8 mouse cellular contexts compared by ENCODE assay signal in genomic region chr7:37773312-37773702, GRCm38 (mm10). TPM values are rescaled to one million over a fixed set of nuclear protein-coding genes. Genes with fewer than 3 reads are reported as not detected.
A peak's percentile ranks its signal among the peaks of the same experiment; 100 is the strongest.
DNase-seq lines count a peak whose midpoint lies in the region; ATAC-seq and TF ChIP-seq lines count a peak whose summit lies in the region.

TSS of gene Zfp536 (minus strand) at chr7:37773641.

- H3K4me2 ChIP-seq in lung, embryonic 16.5 days (ENCODE audit: low read depth, low read length) = peak within 1 kb of the TSS; percentile 99
- peak within 1 kb of the TSS; percentile 96 for H3K4me2 ChIP-seq in embryonic facial prominence, embryonic 11.5 days (ENCODE audit: low read depth, low read length)
- peak within 1 kb of the TSS; percentile 79 for H3K4me2 ChIP-seq in hindbrain, embryonic 14.5 days (replicated peaks)
- H3K4me2 ChIP-seq in liver, embryonic 16.5 days (ENCODE audit: low read depth, low read length) = peak within 1 kb of the TSS; percentile 62

- H3K4me3 ChIP-seq in lung, embryonic 16.5 days (ENCODE audit: low read length) = peak within 1 kb of the TSS; percentile 70
- no peak within 1 kb of the TSS for H3K4me3 ChIP-seq in lung, adult 2 months (replicated peaks; ENCODE audit: extremely low read depth, low read depth, low read length)
- H3K4me3 ChIP-seq in embryonic facial prominence, embryonic 11.5 days (ENCODE audit: low read depth, low read length) = peak within 1 kb of the TSS; percentile 55
- H3K4me3 ChIP-seq in hindbrain, embryonic 14.5 days (replicated peaks; ENCODE audit: low read length) = peak within 1 kb of the TSS; percentile 68
- H3K4me3 ChIP-seq in liver, embryonic 16.5 days (ENCODE audit: low read depth, low read length) = no peak within 1 kb of the TSS
- no peak within 1 kb of the TSS for H3K4me3 ChIP-seq in thymus, adult 2 months (ENCODE audit: control insufficient read depth, insufficient read depth, low read length)

- WGBS in lung, embryonic 16.5 days = under 1% methylated on average over 27 of the region's 27 CpGs
- WGBS in lung, adult 2 months = 4% methylated on average over 27 of the region's 27 CpGs
- under 1% methylated on average over 27 of the region's 27 CpGs for WGBS in embryonic facial prominence, embryonic 11.5 days
- under 1% methylated on average over 27 of the region's 27 CpGs for WGBS in hindbrain, embryonic 14.5 days
- under 1% methylated on average over 27 of the region's 27 CpGs for WGBS in liver, embryonic 16.5 days (ENCODE audit: insufficient replicate concordance)
- WGBS in thymus, adult 2 months = 5% methylated on average over 27 of the region's 27 CpGs

- no peaks in the 10 kb centered on the region for H3K36me3 ChIP-seq in lung, embryonic 16.5 days (ENCODE audit: control insufficient read depth, insufficient read depth, low read length)
- H3K36me3 ChIP-seq in embryonic facial prominence, embryonic 11.5 days (replicated peaks; ENCODE audit: control insufficient read depth, insufficient read depth, low read depth, low read length) = no peaks in the 10 kb centered on the region
- no peaks in the 10 kb centered on the region for H3K36me3 ChIP-seq in hindbrain, embryonic 14.5 days (replicated peaks; ENCODE audit: control insufficient read depth, insufficient read depth)
- H3K36me3 ChIP-seq in liver, embryonic 16.5 days (ENCODE audit: control insufficient read depth, insufficient read depth) = no peaks in the 10 kb centered on the region
- no peaks in the 10 kb centered on the region for H3K36me3 ChIP-seq in thymus, adult 2 months (ENCODE audit: control insufficient read depth, insufficient read depth, low read length)

- no peaks in the 10 kb centered on the region for H3K9me3 ChIP-seq in lung, embryonic 16.5 days (ENCODE audit: control insufficient read depth, low read length)
- no peaks in the 10 kb centered on the region for H3K9me3 ChIP-seq in embryonic facial prominence, embryonic 11.5 days (replicated peaks; ENCODE audit: control insufficient read depth, low read length)
- H3K9me3 ChIP-seq in hindbrain, embryonic 14.5 days (ENCODE audit: control insufficient read depth, low read length) = no peaks in the 10 kb centered on the region
- no peaks in the 10 kb centered on the region for H3K9me3 ChIP-seq in liver, embryonic 16.5 days (replicated peaks; ENCODE audit: control insufficient read depth, low read length)

- TF ChIP-seq CTCF in lung, adult 2 months (IDR thresholded peaks at IDR 0.05; ENCODE audit: insufficient read depth, low read length) = no peak
- TF ChIP-seq CTCF in thymus, adult 2 months (IDR thresholded peaks at IDR 0.05; ENCODE audit: borderline replicate concordance, control insufficient read depth, extremely low read depth, insufficient read depth, low read length, poor library complexity) = no peak

- no peak for ATAC-seq in lung, embryonic 16.5 days (ENCODE audit: low read depth)
- ATAC-seq in embryonic facial prominence, embryonic 11.5 days (replicated peaks; ENCODE audit: insufficient number of reproducible peaks, low FRiP score, low TSS enrichment, low read depth) = no peak
- no peak for ATAC-seq in hindbrain, embryonic 14.5 days (ENCODE audit: low FRiP score)
- ATAC-seq in liver, embryonic 16.5 days (ENCODE audit: low read depth) = no peak
- no peak for ATAC-seq in megakaryocyte progenitor cell, adult 5-6 weeks (replicated peaks; ENCODE audit: poor library complexity)

- H3K27ac ChIP-seq in lung, embryonic 16.5 days (ENCODE audit: low read length) = no peak within 1 kb of the TSS
- no peak within 1 kb of the TSS for H3K27ac ChIP-seq in embryonic facial prominence, embryonic 11.5 days (replicated peaks; ENCODE audit: low read depth, low read length)
- H3K27ac ChIP-seq in hindbrain, embryonic 14.5 days = peak within 1 kb of the TSS; percentile 81
- H3K27ac ChIP-seq in liver, embryonic 16.5 days (ENCODE audit: low read length) = no peak within 1 kb of the TSS
- H3K27ac ChIP-seq in thymus, adult 2 months (ENCODE audit: control insufficient read depth, insufficient read depth, low read length) = no peak within 1 kb of the TSS

- TF ChIP-seq POLR2A in lung, adult 2 months (IDR thresholded peaks at IDR 0.05; ENCODE audit: borderline replicate concordance, extremely low read depth, low read depth, low read length) = no peak
- no peak for TF ChIP-seq POLR2A in thymus, adult 2 months (IDR thresholded peaks at IDR 0.05; ENCODE audit: control insufficient read depth, extremely low read depth, insufficient read depth, low read length, poor library complexity)

- no peak for DNase-seq in lung, adult 2 months
- peak; percentile 59 for DNase-seq in embryonic facial prominence, embryonic 11.5 days (ENCODE audit: low spot score)
- DNase-seq in hindbrain, embryonic 14.5 days (ENCODE audit: low spot score) = no peak
- DNase-seq in thymus, adult 2 months = no peak
- no peak for DNase-seq in frontal cortex, postnatal 36 days (ENCODE audit: low spot score in 2 of 2)

- H3K27me3 ChIP-seq in lung, embryonic 16.5 days (ENCODE audit: control insufficient read depth, insufficient read depth, low read depth, low read length) = peaks cover 57% of the 10 kb centered on the region
- H3K27me3 ChIP-seq in embryonic facial prominence, embryonic 11.5 days (ENCODE audit: control insufficient read depth, insufficient read depth, low read length) = peaks cover 18% of the 10 kb centered on the region
- peaks cover 3% of the 10 kb centered on the region for H3K27me3 ChIP-seq in hindbrain, embryonic 14.5 days (ENCODE audit: control insufficient read depth, insufficient read depth, low read length)
- peaks cover 68% of the 10 kb centered on the region for H3K27me3 ChIP-seq in liver, embryonic 16.5 days (ENCODE audit: control insufficient read depth, insufficient read depth, low read depth, low read length)
- H3K27me3 ChIP-seq in thymus, adult 2 months (ENCODE audit: control insufficient read depth, insufficient read depth, low read length) = peaks cover 13% of the 10 kb centered on the region; the same call in 1 of the 2 replicates

- H3K4me1 ChIP-seq in lung, embryonic 16.5 days (replicated peaks; ENCODE audit: control insufficient read depth, insufficient read depth, low read length) = peaks cover 26% of the 10 kb centered on the region
- H3K4me1 ChIP-seq in lung, adult 2 months (ENCODE audit: control insufficient read depth, insufficient read depth, low read length) = peaks cover 2% of the 10 kb centered on the region; the same call in 1 of the 2 replicates
- no peaks in the 10 kb centered on the region for H3K4me1 ChIP-seq in embryonic facial prominence, embryonic 11.5 days (ENCODE audit: control insufficient read depth, insufficient read depth, low read length)
- peaks cover 13% of the 10 kb centered on the region; the same call in 1 of the 2 replicates for H3K4me1 ChIP-seq in hindbrain, embryonic 14.5 days (replicated peaks; ENCODE audit: control insufficient read depth, insufficient read depth, low read length)
- H3K4me1 ChIP-seq in liver, embryonic 16.5 days (ENCODE audit: control insufficient read depth, low read depth, low read length) = no peaks in the 10 kb centered on the region
- H3K4me1 ChIP-seq in thymus, adult 2 months (replicated peaks; ENCODE audit: control insufficient read depth, insufficient read depth, low read length) = no peaks in the 10 kb centered on the region

- H3K9ac ChIP-seq in lung, embryonic 16.5 days (ENCODE audit: low read length) = peak within 1 kb of the TSS; percentile 64
- H3K9ac ChIP-seq in embryonic facial prominence, embryonic 11.5 days (replicated peaks; ENCODE audit: low read length) = peak within 1 kb of the TSS; percentile 73
- H3K9ac ChIP-seq in hindbrain, embryonic 14.5 days = peak within 1 kb of the TSS; percentile 81
- no peak within 1 kb of the TSS for H3K9ac ChIP-seq in liver, embryonic 16.5 days (ENCODE audit: low read depth, low read length)

RNA-seq across cellular contexts. Expression of gene Zfp536, which starts in this region (rescaled TPM):
- 11.0 and 11.4 TPM in 2 replicates for polyA plus RNA-seq in lung, embryonic 16.5 days (2015; fragmentation: Nextera tagmentation; extraction: Ambion mirVana)
- polyA plus RNA-seq in lung, adult 2 months (2012; rRNA removed) = 0.15 and 0.43 TPM in 2 replicates
- 9.1 and 9.9 TPM in 2 replicates for polyA plus RNA-seq in embryonic facial prominence, embryonic 11.5 days (2014; fragmentation: Nextera tagmentation; extraction: Ambion mirVana)
- 35.6 and 43.0 TPM in 2 replicates for polyA plus RNA-seq in hindbrain, embryonic 14.5 days (2014; fragmentation: Nextera tagmentation; extraction: Ambion mirVana)
- 0.04 and 0.14 TPM in 2 replicates for polyA plus RNA-seq in liver, embryonic 16.5 days (2015; fragmentation: Nextera tagmentation; extraction: Ambion mirVana)
- 0.34 and 0.49 TPM in 2 replicates for polyA plus RNA-seq in thymus, adult 2 months (2012; rRNA removed)
- not detected in 2 replicates for total RNA-seq in megakaryocyte progenitor cell, adult 5-6 weeks (2015)
- not detected in 2 replicates for total RNA-seq in megakaryocyte progenitor cell, adult 5-6 weeks (2017)

Comparison
In these comparisons a context has a peak if more than half of its experiments do, and no peak if none do; other contexts are left out.
1. H3K4me3 ChIP-seq: peak in lung, embryonic 16.5 days (single experiment), embryonic facial prominence, embryonic 11.5 days (single experiment) and hindbrain, embryonic 14.5 days (single experiment); none in lung, adult 2 months (single experiment), liver, embryonic 16.5 days (single experiment) and thymus, adult 2 months (single experiment).
2. Peak in every context shown above with its lines, with median percentiles within 50 percentile points of each other: H3K4me2 ChIP-seq.